Mouse (Mus musculus) liver, embryonic 12.5 days (tissue): ENCODE data around the gene Ccdc146. TPM values are rescaled to one million over a fixed set of nuclear protein-coding genes. Genes with fewer than 3 reads are reported as not detected.

Experiments
- ATAC-seq: fragments of 200-750 bp; cut with Nextera tagmentation; 2 replicates; pipeline ENCODE4 v1.8.0; 2017; ENCODE audit warnings: moderate number of reproducible peaks, mild to moderate bottlenecking, moderate library complexity
- H3K27ac ChIP-seq: fragments of 300-500 bp; sonication (generic); 2 replicates; pipeline ENCODE4 v1.5.1; 2016; ENCODE audit warnings: mild to moderate bottlenecking
- H3K27me3 ChIP-seq: fragments of 300-500 bp; sonication (generic); replicated peaks from 2 replicates; pipeline ENCODE4 v1.6.1; 2016; ENCODE audit warnings: mild to moderate bottlenecking, moderate library complexity
- H3K36me3 ChIP-seq: fragments of 300-500 bp; sonication (generic); 2 replicates; pipeline ENCODE4 v1.6.1; 2016; ENCODE audit warnings: mild to moderate bottlenecking, moderate library complexity
- H3K4me1 ChIP-seq: fragments of 300-500 bp; sonication (generic); 2 replicates; pipeline ENCODE4 v1.6.1; 2016
- H3K4me2 ChIP-seq: fragments of 300-500 bp; sonication (generic); 2 replicates; pipeline ENCODE4 v1.6.1; 2016; ENCODE audit warnings: mild to moderate bottlenecking, moderate library complexity
- H3K4me3 ChIP-seq: fragments of 300-500 bp; sonication (generic); 2 replicates; pipeline ENCODE4 v1.5.1; 2016; ENCODE audit warnings: mild to moderate bottlenecking, moderate library complexity
- H3K9ac ChIP-seq: fragments of 300-500 bp; sonication (generic); 2 replicates; pipeline ENCODE4 v1.6.1; 2016; ENCODE audit warnings: mild to moderate bottlenecking, moderate library complexity
- H3K9me3 ChIP-seq: fragments of 300-500 bp; sonication (generic); replicated peaks from 2 replicates; pipeline ENCODE4 v1.6.1; 2016; ENCODE audit warnings: mild to moderate bottlenecking, moderate library complexity
- WGBS: fragments of 180-500 bp; shearing (Covaris S2); methylation state at CpG from one replicate; pipeline ENCODE4 v1.1.7; 2016; ENCODE audit not compliant: insufficient replicate concordance; 5-methylcytosine and 5-hydroxymethylcytosine counted together
- polyA plus RNA-seq: library from polyadenylated mRNA; unstranded; fragments of >200 nt; fragmentation: Nextera tagmentation; extraction: Ambion mirVana; gene quantifications from 2 replicates; pipeline ENCODE4 v1.2.1, GENCODE M21; 2016

Gene Ccdc146
- polyA plus RNA-seq, 1 experiment from 2014 or later: not detected

- no peaks in the 10 kb centered on the region for H3K4me1 ChIP-seq
- ATAC-seq: peak; percentile 62
- no peaks in the 10 kb centered on the region for H3K9me3 ChIP-seq
- H3K36me3 ChIP-seq: no peaks in the 10 kb centered on the region
- no peak overlapping the region for H3K9ac ChIP-seq
- no peak overlapping the region for H3K27ac ChIP-seq
- no peak overlapping the region for H3K4me3 ChIP-seq
- H3K27me3 ChIP-seq: 0 out of 2 replicates have a peak, but pooled peaks cover 5% of the 10 kb centered on the region
- no peak overlapping the region for H3K4me2 ChIP-seq
- 67% methylated on average over 2 of the region's 2 CpGs for WGBS
Observed at GRCm38 (mm10) chr5:21267090-21267489, 157.4 kb downstream of the Ccdc146 start.

- 0 out of 2 replicates have a peak, but pooled peaks cover 5% of the 10 kb centered on the region for H3K27me3 ChIP-seq
- H3K9me3 ChIP-seq: no peaks in the 10 kb centered on the region
- no peak overlapping the region for H3K4me3 ChIP-seq
- no peak overlapping the region for H3K27ac ChIP-seq
- no peaks in the 10 kb centered on the region for H3K4me1 ChIP-seq
- no peak overlapping the region for H3K9ac ChIP-seq
- WGBS: 14% methylated on average over 4 of the region's 4 CpGs
- ATAC-seq: no peak
- no peaks in the 10 kb centered on the region for H3K36me3 ChIP-seq
- no peak overlapping the region for H3K4me2 ChIP-seq
Observed at GRCm38 (mm10) chr5:21265049-21265448, 159.4 kb downstream of the Ccdc146 start.

GRCm38 (mm10) chr5:21264352-21265021 is 160.0 kb downstream of the Ccdc146 start:
- 76% methylated on average over 8 of the region's 8 CpGs for WGBS
- H3K27ac ChIP-seq: no peak overlapping the region
- H3K27me3 ChIP-seq: 0 out of 2 replicates have a peak, but pooled peaks cover 5% of the 10 kb centered on the region
- no peaks in the 10 kb centered on the region for H3K4me1 ChIP-seq
- H3K4me2 ChIP-seq: no peak overlapping the region
- no peak overlapping the region for H3K9ac ChIP-seq
- H3K36me3 ChIP-seq: no peaks in the 10 kb centered on the region
- H3K9me3 ChIP-seq: no peaks in the 10 kb centered on the region
- H3K4me3 ChIP-seq: no peak overlapping the region
- ATAC-seq: no peak

GRCm38 (mm10) chr5:21263202-21264055 is 161.0 kb downstream of the Ccdc146 start:
- H3K4me3 ChIP-seq: no peak overlapping the region
- no peak overlapping the region for H3K4me2 ChIP-seq
- H3K9ac ChIP-seq: no peak overlapping the region
- H3K36me3 ChIP-seq: no peaks in the 10 kb centered on the region
- no peak overlapping the region for H3K27ac ChIP-seq
- WGBS: 48% methylated on average over 18 of the region's 18 CpGs
- 0 out of 2 replicates have a peak, but pooled peaks cover 5% of the 10 kb centered on the region for H3K27me3 ChIP-seq
- no peaks in the 10 kb centered on the region for H3K9me3 ChIP-seq
- no peak for ATAC-seq
- no peaks in the 10 kb centered on the region for H3K4me1 ChIP-seq

- WGBS: 53% methylated on average over 6 of the region's 6 CpGs
- Histone ChIP-seq H3K4me3 (no peak overlapping the region), H3K4me1 (peaks cover 7% of the 10 kb centered on the region; the same call in 1 of the 2 replicates), H3K36me3 (no peaks in the 10 kb centered on the region), H3K9me3 (no peaks in the 10 kb centered on the region), H3K9ac (no peak overlapping the region), H3K27ac (no peak overlapping the region), H3K27me3 (0 out of 2 replicates have a peak, but pooled peaks cover 5% of the 10 kb centered on the region), H3K4me2 (no peak overlapping the region)
- ATAC-seq: no peak
Observed at GRCm38 (mm10) chr5:21261202-21261844, 163.2 kb downstream of the Ccdc146 start.

- Histone ChIP-seq H3K4me2 (no peak overlapping the region), H3K36me3 (no peaks in the 10 kb centered on the region), H3K27me3 (0 out of 2 replicates have a peak, but pooled peaks cover 5% of the 10 kb centered on the region), H3K4me1 (peaks cover 7% of the 10 kb centered on the region; the same call in 1 of the 2 replicates), H3K9me3 (no peaks in the 10 kb centered on the region), H3K9ac (no peak overlapping the region), H3K4me3 (no peak overlapping the region), H3K27ac (no peak overlapping the region)
- 55% methylated on average over 7 of the region's 7 CpGs for WGBS
- no peak for ATAC-seq
Observed at GRCm38 (mm10) chr5:21260746-21261145, 163.7 kb downstream of the Ccdc146 start.

GRCm38 (mm10) chr5:21257806-21258205 is 166.7 kb downstream of the Ccdc146 start:
- H3K9ac ChIP-seq: no peak overlapping the region
- 62% methylated on average over 6 of the region's 6 CpGs for WGBS
- no peaks in the 10 kb centered on the region for H3K27me3 ChIP-seq
- no peaks in the 10 kb centered on the region for H3K9me3 ChIP-seq
- no peak overlapping the region for H3K4me3 ChIP-seq
- H3K4me2 ChIP-seq: no peak overlapping the region
- H3K4me1 ChIP-seq: peaks cover 7% of the 10 kb centered on the region; the same call in 1 of the 2 replicates
- no peaks in the 10 kb centered on the region for H3K36me3 ChIP-seq
- no peak overlapping the region for H3K27ac ChIP-seq
- no peak for ATAC-seq

- H3K36me3 ChIP-seq: no peaks in the 10 kb centered on the region
- no peak overlapping the region for H3K4me2 ChIP-seq
- no peaks in the 10 kb centered on the region for H3K27me3 ChIP-seq
- 29% methylated on average over 4 of the region's 4 CpGs for WGBS
- H3K4me1 ChIP-seq: peaks cover 7% of the 10 kb centered on the region; the same call in 1 of the 2 replicates
- no peak overlapping the region for H3K4me3 ChIP-seq
- no peak overlapping the region for H3K9ac ChIP-seq
- no peak for ATAC-seq
- H3K9me3 ChIP-seq: no peaks in the 10 kb centered on the region
- no peak overlapping the region for H3K27ac ChIP-seq
Observed at GRCm38 (mm10) chr5:21257126-21257525, 167.4 kb downstream of the Ccdc146 start.

- Histone ChIP-seq H3K4me2 (no peak overlapping the region), H3K27me3 (no peaks in the 10 kb centered on the region), H3K4me3 (no peak overlapping the region), H3K36me3 (no peaks in the 10 kb centered on the region), H3K9me3 (no peaks in the 10 kb centered on the region), H3K4me1 (peaks cover 7% of the 10 kb centered on the region; the same call in 1 of the 2 replicates), H3K27ac (no peak overlapping the region), H3K9ac (no peak overlapping the region)
- no peak for ATAC-seq
- 29% methylated on average over 5 of the region's 5 CpGs for WGBS
Observed at GRCm38 (mm10) chr5:21255551-21256132, 168.8 kb downstream of the Ccdc146 start.

- Histone ChIP-seq H3K9ac (no peak overlapping the region), H3K36me3 (no peaks in the 10 kb centered on the region), H3K4me2 (no peak overlapping the region), H3K27me3 (no peaks in the 10 kb centered on the region), H3K27ac (no peak overlapping the region), H3K4me3 (no peak overlapping the region), H3K9me3 (no peaks in the 10 kb centered on the region), H3K4me1 (peaks cover 7% of the 10 kb centered on the region; the same call in 1 of the 2 replicates)
- WGBS: 60% methylated on average over 12 of the region's 12 CpGs
- ATAC-seq: no peak
Observed at GRCm38 (mm10) chr5:21254731-21255525, 169.5 kb downstream of the Ccdc146 start.

GRCm38 (mm10) chr5:21248834-21249233 is 175.6 kb downstream of the Ccdc146 start:
- 18% methylated on average over 5 of the region's 5 CpGs for WGBS
- no peak overlapping the region for H3K4me2 ChIP-seq
- H3K27me3 ChIP-seq: no peaks in the 10 kb centered on the region
- no peak for ATAC-seq
- H3K4me3 ChIP-seq: no peak overlapping the region
- no peak overlapping the region for H3K27ac ChIP-seq
- no peaks in the 10 kb centered on the region for H3K9me3 ChIP-seq
- 0 out of 2 replicates have a peak, but pooled peaks cover 7% of the 10 kb centered on the region for H3K4me1 ChIP-seq
- no peak overlapping the region for H3K9ac ChIP-seq
- no peaks in the 10 kb centered on the region for H3K36me3 ChIP-seq
